Mouse (Mus musculus): ENCODE results near the gene Ndufs3.

The Ndufs3 gene

GRCm38 (mm10) chr2:90850401-90850800 is 54.2 kb downstream of the Ndufs3 start:
- DNase-seq (ENCODE audit: low spot score in 2 of 2), result no peak

- no peak for DNase-seq (ENCODE audit: low spot score in 2 of 2)
Measured at GRCm38 (mm10) chr2:90848331-90848730, 56.3 kb downstream of the Ndufs3 start.

DNA sequence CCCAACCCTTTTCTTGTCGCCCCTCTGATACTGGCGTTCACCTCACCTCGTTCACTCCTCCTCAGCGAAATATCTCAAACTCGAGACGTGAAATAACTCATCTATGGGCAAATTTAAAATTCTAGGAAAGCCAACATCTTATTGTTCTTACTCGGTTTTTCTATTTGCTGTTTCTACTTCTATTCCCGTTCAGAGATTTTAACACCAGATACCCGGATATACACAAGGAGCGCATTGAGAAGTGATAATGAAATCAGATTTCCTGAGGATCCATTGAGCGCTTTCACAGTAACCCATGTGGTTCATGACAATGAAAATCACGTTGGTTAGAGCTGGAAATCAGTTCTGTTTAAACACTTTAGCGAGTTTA is 57.0 kb downstream of the Ndufs3 start:
- no peak for DNase-seq (ENCODE audit: low spot score in 2 of 2)

GRCm38 (mm10) chr2:90846955-90847680 is 57.5 kb downstream of the Ndufs3 start, which contains the start of gene Mtch2:
TSS of gene Mtch2 (plus strand) at chr2:90847155.
- DNase-seq (ENCODE audit: low spot score in 2 of 2), result peak; percentile 97 to 98

GRCm38 (mm10) chr2:90846597-90846954 is 58.1 kb downstream of the Ndufs3 start:
- no peak for DNase-seq (ENCODE audit: low spot score in 2 of 2)

GRCm38 (mm10) chr2:90846171-90846570 is 58.5 kb downstream of the Ndufs3 start:
- DNase-seq (ENCODE audit: low spot score in 2 of 2), result no peak

DNA sequence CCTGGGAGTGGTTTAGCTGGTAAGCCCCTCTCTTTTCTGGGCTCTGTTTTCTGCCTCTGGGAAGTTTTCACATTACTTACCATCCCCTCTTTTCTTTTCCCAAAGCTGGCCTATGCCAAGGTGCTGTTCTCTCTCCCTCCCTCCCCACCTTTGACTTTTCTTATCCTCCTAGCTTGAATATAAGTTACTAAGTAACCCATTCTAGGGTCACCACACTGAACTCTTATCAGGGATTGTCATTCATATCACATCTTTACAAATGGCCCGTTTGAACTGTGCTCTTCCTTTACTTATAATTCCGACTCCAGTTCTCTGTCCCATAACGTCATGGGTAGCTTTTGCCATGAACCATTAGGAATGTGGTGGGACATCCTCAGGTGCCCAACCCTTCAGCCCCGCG is 59.4 kb downstream of the Ndufs3 start:
- no peak for DNase-seq (ENCODE audit: low spot score in 2 of 2)
